Mouse (Mus musculus) ES-E14 (cell line): ENCODE measurements around the gene Zfp410.

Experiments used
- HCFC1 ChIP-seq: IDR thresholded peaks from 2 replicates; pipeline ENCODE4 v1.6.1; 2012; ENCODE audit warnings: low read length, inconsistent platforms, borderline replicate concordance; ENCODE audit not compliant: insufficient read depth
- MAFK ChIP-seq: IDR thresholded peaks from 2 replicates; pipeline ENCODE4 v1.6.1; 2014; ENCODE audit warnings: mild to moderate bottlenecking, low read depth, low read length, inconsistent platforms; ENCODE audit not compliant: insufficient read depth
- ZNF384 ChIP-seq: IDR thresholded peaks from 2 replicates; pipeline ENCODE4 v1.6.1; 2012; ENCODE audit warnings: low read depth, low read length, inconsistent platforms

DNA sequence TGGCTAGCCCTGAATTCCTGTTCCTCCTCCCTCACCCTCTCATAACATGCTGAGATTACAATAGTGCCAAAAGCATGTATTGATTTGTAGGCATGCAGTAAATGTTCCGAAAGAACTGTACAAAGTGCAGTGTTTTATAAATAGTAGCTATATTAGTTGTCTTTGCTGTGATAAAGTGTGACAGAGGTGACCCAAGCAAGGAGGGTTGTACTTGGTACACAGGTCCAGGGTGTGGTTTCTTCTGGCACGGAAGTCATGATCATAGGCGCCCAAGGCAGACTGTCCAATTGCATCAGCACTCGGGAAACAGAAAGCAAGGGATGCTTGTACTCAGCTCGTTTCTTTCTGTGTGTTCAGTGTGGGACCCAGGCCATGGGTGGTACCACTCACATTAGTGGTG is 12.6 kb upstream of the Zfp410 start:
- TF ChIP-seq MAFK (no peak), ZNF384 (no peak), HCFC1 (no peak)
